Mouse (Mus musculus) embryonic fibroblast, embryonic 13.5 days (primary cell): Measurements from ENCODE around the gene Fam222a. TPM values are rescaled to one million over a fixed set of nuclear protein-coding genes. Genes with fewer than 3 reads are reported as not detected.

ENCODE experiments used
- H3K27ac ChIP-seq: 2 replicates; pipeline ENCODE4 v1.5.1; 2012; ENCODE audit warnings: low read length, control low read depth, inconsistent platforms; ENCODE audit not compliant: insufficient read depth
- H3K4me1 ChIP-seq: 2 replicates; pipeline ENCODE4 v1.6.1; 2011; ENCODE audit warnings: low read length; ENCODE audit not compliant: control insufficient read depth, insufficient read depth
- H3K4me3 ChIP-seq: 2 replicates; pipeline ENCODE4 v1.5.1; 2011; ENCODE audit warnings: mild to moderate bottlenecking, control low read depth, low read length; ENCODE audit not compliant: insufficient read depth
- CTCF ChIP-seq: IDR thresholded peaks from 2 replicates; pipeline ENCODE4 v1.5.1; 2011; ENCODE audit warnings: mild to moderate bottlenecking, control low read depth, low read length, moderate library complexity, borderline replicate concordance; ENCODE audit not compliant: insufficient read depth
- POLR2A ChIP-seq: IDR thresholded peaks from 2 replicates; pipeline ENCODE4 v1.6.1; 2011; ENCODE audit warnings: low read depth, mild to moderate bottlenecking, control low read depth, low read length, moderate library complexity
- polyA plus RNA-seq: library from polyadenylated mRNA; stranded (reverse); fragments of >200 nt; gene quantifications from 2 replicates; pipeline ENCODE4 v1.2.4, GENCODE M21; 2011; ENCODE audit warnings: low read depth; ENCODE audit not compliant: missing spikeins, insufficient read length

Fam222a gene
- polyA plus RNA-seq, 1 experiment = 0.18 TPM

- H3K4me3 ChIP-seq = no peak overlapping the region
- H3K27ac ChIP-seq = no peak overlapping the region
- no peak for TF ChIP-seq CTCF
- no peak for TF ChIP-seq POLR2A
- no peaks in the 10 kb centered on the region for H3K4me1 ChIP-seq
Observed at GRCm38 (mm10) chr5:114603975-114604374, 36.2 kb downstream of the Fam222a start.

GRCm38 (mm10) chr5:114604781-114605290, 37.0 kb downstream of the Fam222a start:
- no peak for TF ChIP-seq POLR2A
- peak; percentile 34; the same call in 1 of the 2 replicates for TF ChIP-seq CTCF
- Histone ChIP-seq H3K27ac (no peak overlapping the region), H3K4me3 (no peak overlapping the region), H3K4me1 (no peaks in the 10 kb centered on the region)

- no peaks in the 10 kb centered on the region for H3K4me1 ChIP-seq
- no peak overlapping the region for H3K4me3 ChIP-seq
- no peak overlapping the region for H3K27ac ChIP-seq
- TF ChIP-seq CTCF = no peak
- no peak for TF ChIP-seq POLR2A
Observed at GRCm38 (mm10) chr5:114605981-114606380, 38.2 kb downstream of the Fam222a start.

GRCm38 (mm10) chr5:114607651-114608050, 39.8 kb downstream of the Fam222a start:
- no peaks in the 10 kb centered on the region for H3K4me1 ChIP-seq
- no peak overlapping the region for H3K27ac ChIP-seq
- TF ChIP-seq CTCF (no peak), POLR2A (no peak)
- H3K4me3 ChIP-seq = no peak overlapping the region

GRCm38 (mm10) chr5:114608516-114608915, 40.7 kb downstream of the Fam222a start:
- Histone ChIP-seq H3K27ac (no peak overlapping the region), H3K4me1 (no peaks in the 10 kb centered on the region), H3K4me3 (no peak overlapping the region)
- peak; percentile 86 for TF ChIP-seq CTCF
- TF ChIP-seq POLR2A = no peak

- no peak overlapping the region for H3K4me3 ChIP-seq
- H3K27ac ChIP-seq = no peak overlapping the region
- TF ChIP-seq POLR2A = no peak
Observed at GRCm38 (mm10) chr5:114611256-114611655, 43.4 kb downstream of the Fam222a start.

GRCm38 (mm10) chr5:114611968-114612608, 44.3 kb downstream of the Fam222a start:
- no peak for TF ChIP-seq POLR2A
- no peak; the same call in 1 of the 2 replicates for TF ChIP-seq CTCF
- no peak overlapping the region for H3K4me3 ChIP-seq
- H3K4me1 ChIP-seq = no peaks in the 10 kb centered on the region
- no peak overlapping the region for H3K27ac ChIP-seq

More at GRCm38 (mm10) chr5:114611256-114611655, 43.4 kb downstream of the Fam222a start:
- H3K4me1 ChIP-seq = no peaks in the 10 kb centered on the region

GRCm38 (mm10) chr5:114614863-114615262, 47.0 kb downstream of the Fam222a start:
- Histone ChIP-seq H3K4me3 (no peak overlapping the region), H3K4me1 (no peaks in the 10 kb centered on the region), H3K27ac (no peak overlapping the region)
- TF ChIP-seq POLR2A = no peak
- no peak for TF ChIP-seq CTCF

GRCm38 (mm10) chr5:114616336-114617061, 48.7 kb downstream of the Fam222a start:
- Histone ChIP-seq H3K4me1 (no peaks in the 10 kb centered on the region), H3K27ac (no peak overlapping the region), H3K4me3 (no peak overlapping the region)
- TF ChIP-seq POLR2A (no peak), CTCF (no peak)

GRCm38 (mm10) chr5:114617809-114618208, 50.0 kb downstream of the Fam222a start:
- H3K4me3 ChIP-seq = no peak overlapping the region
- no peak for TF ChIP-seq CTCF
- TF ChIP-seq POLR2A = no peak

More at GRCm38 (mm10) chr5:114617809-114618208, 50.0 kb downstream of the Fam222a start:
- H3K4me1 ChIP-seq = no peaks in the 10 kb centered on the region
- H3K27ac ChIP-seq = no peak overlapping the region
